Mouse (Mus musculus): Measurements from ENCODE around the gene Ddah2. TPM values are rescaled to one million over a fixed set of nuclear protein-coding genes. Genes with fewer than 3 reads are reported as not detected.

The Ddah2 gene
- polyA plus RNA-seq, 1 experiment from 2014 or later: 484 TPM

DNA sequence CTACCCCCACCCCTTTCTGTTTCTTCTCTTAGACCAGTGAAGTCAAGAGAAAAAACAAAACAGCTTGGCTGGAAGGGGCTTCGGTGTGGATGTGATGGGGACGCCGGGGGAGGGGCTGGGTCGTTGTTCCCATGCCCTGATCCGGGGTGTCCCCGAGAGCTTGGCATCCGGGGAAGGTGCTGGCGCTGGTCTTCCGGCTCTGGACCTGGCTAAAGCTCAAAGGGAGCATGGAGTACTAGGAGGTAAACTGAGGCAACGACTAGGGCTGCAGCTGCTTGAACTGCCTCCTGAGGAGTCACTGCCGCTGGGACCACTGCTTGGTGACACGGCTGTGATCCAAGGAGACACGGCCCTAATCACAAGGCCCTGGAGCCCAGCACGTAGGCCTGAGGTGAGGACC, 1.2 kb downstream of the Ddah2 start:
- Histone ChIP-seq H3K4me2 (ENCODE audit: low read length) (peak overlapping the region; percentile 94), H3K9me3 (ENCODE audit: control insufficient read depth, low read length) (no peaks in the 10 kb centered on the region), H3K36me3 (ENCODE audit: control insufficient read depth, insufficient read depth) (peaks cover 3% of the 10 kb centered on the region; the same call in 1 of the 2 replicates), H3K27ac (ENCODE audit: low read length) (no peak overlapping the region; the same call in 1 of the 2 replicates), H3K27me3 (replicated peaks; ENCODE audit: control insufficient read depth, insufficient read depth, low read length) (peaks cover 11% of the 10 kb centered on the region), H3K4me3 (replicated peaks; ENCODE audit: low read length) (peak overlapping the region; percentile 77), H3K4me1 (replicated peaks; ENCODE audit: control insufficient read depth, insufficient read depth, low read length) (peaks cover 27% of the 10 kb centered on the region), H3K9ac (replicated peaks; ENCODE audit: low read depth, low read length) (peak overlapping the region; percentile 66)
- WGBS: 20% methylated on average over 14 of the region's 14 CpGs
- ATAC-seq: no peak

DNA sequence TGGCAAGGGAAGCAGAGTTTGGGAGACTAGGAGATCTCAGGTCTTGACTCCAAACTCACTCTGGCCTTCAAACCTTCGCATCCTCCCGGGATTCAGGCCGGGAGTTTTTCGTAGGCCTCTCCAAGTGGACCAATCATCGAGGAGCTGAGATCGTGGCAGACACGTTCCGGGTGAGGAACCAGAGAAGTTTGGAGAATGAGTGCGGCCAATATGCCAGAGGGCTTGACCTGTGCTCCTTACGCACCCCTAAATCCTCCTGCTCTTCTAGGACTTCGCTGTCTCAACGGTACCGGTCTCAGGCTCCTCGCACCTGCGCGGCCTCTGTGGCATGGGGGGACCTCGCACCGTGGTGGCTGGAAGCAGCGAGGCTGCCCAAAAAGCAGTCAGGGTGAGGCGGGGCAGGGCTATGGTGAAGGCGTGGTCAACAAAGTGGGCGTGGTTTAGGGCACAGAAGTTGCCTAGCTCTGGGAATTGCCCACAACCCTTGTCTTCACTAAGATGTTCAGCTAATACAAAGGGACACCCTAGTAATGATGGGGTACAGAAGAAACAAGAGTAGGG, 2.0 kb downstream of the Ddah2 start:
- WGBS: 56% methylated on average over 22 of the region's 22 CpGs
- Histone ChIP-seq H3K9ac (replicated peaks; ENCODE audit: low read depth, low read length) (no peak overlapping the region), H3K9me3 (ENCODE audit: control insufficient read depth, low read length) (no peaks in the 10 kb centered on the region), H3K27me3 (replicated peaks; ENCODE audit: control insufficient read depth, insufficient read depth, low read length) (peaks cover 15% of the 10 kb centered on the region), H3K36me3 (ENCODE audit: control insufficient read depth, insufficient read depth) (peaks cover 3% of the 10 kb centered on the region; the same call in 1 of the 2 replicates), H3K27ac (ENCODE audit: low read length) (no peak overlapping the region), H3K4me1 (replicated peaks; ENCODE audit: control insufficient read depth, insufficient read depth, low read length) (peaks cover 34% of the 10 kb centered on the region), H3K4me3 (replicated peaks; ENCODE audit: low read length) (peak overlapping the region; percentile 77), H3K4me2 (ENCODE audit: low read length) (peak overlapping the region; percentile 94)
- no peak for ATAC-seq

DNA sequence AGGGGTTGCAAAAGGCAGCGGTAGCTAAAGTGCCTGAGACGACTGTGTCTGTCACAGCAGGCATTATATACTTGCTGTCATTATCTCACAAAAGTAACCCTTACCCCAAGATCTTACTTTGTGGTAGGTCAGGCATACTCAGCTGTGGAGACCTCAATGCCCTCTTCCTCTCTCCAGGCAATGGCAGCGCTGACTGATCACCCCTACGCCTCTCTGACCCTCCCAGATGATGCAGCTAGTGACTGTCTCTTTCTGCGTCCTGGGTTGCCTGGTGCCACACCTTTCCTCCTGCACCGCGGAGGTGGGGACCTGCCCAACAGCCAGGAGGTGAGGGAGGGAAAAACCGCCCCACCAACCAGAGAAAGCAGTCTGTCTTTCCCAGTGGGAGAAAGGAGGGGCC, 2.5 kb downstream of the Ddah2 start:
- no peak overlapping the region for H3K4me3 ChIP-seq (replicated peaks; ENCODE audit: low read length)
- 83% methylated on average over 8 of the region's 8 CpGs for WGBS
- H3K36me3 ChIP-seq (ENCODE audit: control insufficient read depth, insufficient read depth): peaks cover 3% of the 10 kb centered on the region; the same call in 1 of the 2 replicates
- H3K9me3 ChIP-seq (ENCODE audit: control insufficient read depth, low read length): no peaks in the 10 kb centered on the region
- H3K27ac ChIP-seq (ENCODE audit: low read length): no peak overlapping the region
- peaks cover 34% of the 10 kb centered on the region for H3K4me1 ChIP-seq (replicated peaks; ENCODE audit: control insufficient read depth, insufficient read depth, low read length)
- no peak overlapping the region; the same call in 1 of the 2 replicates for H3K4me2 ChIP-seq (ENCODE audit: low read length)
- peaks cover 19% of the 10 kb centered on the region for H3K27me3 ChIP-seq (replicated peaks; ENCODE audit: control insufficient read depth, insufficient read depth, low read length)
- no peak for ATAC-seq
- H3K9ac ChIP-seq (replicated peaks; ENCODE audit: low read depth, low read length): no peak overlapping the region

DNA sequence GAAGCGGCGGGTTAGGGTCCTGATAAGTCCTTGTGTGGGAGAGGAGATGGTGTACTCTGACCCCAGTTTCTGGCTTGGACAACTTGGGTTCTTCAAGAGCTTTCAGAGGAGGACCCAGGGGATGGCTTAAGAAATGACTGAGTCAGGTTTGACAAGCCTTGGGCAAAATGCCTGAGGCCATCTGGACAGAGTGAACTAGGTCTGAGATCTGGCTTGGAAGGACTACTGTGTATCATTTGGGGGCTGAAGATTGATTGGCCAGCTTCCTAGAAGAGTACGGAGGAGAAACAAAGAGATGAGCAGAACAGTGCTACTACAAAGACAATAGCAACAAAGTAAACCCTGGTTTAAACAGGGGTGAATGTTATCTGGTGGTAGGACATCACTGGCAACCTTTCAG, 4.6 kb downstream of the Ddah2 start:
- H3K36me3 ChIP-seq (ENCODE audit: control insufficient read depth, insufficient read depth): peaks cover 3% of the 10 kb centered on the region; the same call in 1 of the 2 replicates
- H3K27ac ChIP-seq (ENCODE audit: low read length): no peak overlapping the region
- H3K4me1 ChIP-seq (replicated peaks; ENCODE audit: control insufficient read depth, insufficient read depth, low read length): peaks cover 32% of the 10 kb centered on the region
- H3K4me3 ChIP-seq (replicated peaks; ENCODE audit: low read length): no peak overlapping the region
- WGBS: 81% methylated on average over 3 of the region's 3 CpGs
- H3K9me3 ChIP-seq (ENCODE audit: control insufficient read depth, low read length): no peaks in the 10 kb centered on the region
- no peak overlapping the region for H3K4me2 ChIP-seq (ENCODE audit: low read length)
- H3K9ac ChIP-seq (replicated peaks; ENCODE audit: low read depth, low read length): no peak overlapping the region
- peaks cover 19% of the 10 kb centered on the region for H3K27me3 ChIP-seq (replicated peaks; ENCODE audit: control insufficient read depth, insufficient read depth, low read length)
- ATAC-seq: no peak

DNA sequence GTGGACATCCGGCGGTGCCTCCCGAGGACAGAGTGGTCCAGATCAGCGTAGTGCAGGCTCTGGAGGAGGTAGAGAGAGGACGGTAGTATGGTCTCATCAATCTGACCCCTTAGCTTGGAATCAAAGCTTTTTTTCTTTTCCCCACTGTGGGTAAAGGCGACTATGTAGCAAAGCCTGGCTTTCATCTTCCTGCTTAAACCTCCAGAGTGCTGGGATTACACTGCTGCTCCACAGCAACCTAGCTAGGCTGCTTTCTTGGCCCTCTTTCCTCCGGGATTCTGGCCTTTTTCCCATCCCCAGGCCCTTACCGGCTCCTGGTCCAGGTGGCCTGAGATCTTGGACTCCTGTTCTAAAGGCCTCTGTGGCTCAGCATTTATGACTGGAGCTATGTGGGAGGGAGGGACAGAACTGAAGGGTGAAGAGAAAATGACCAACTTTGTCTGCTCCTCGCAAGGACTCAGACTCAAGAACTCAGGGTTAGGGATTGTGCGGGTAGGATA, 5.6 kb downstream of the Ddah2 start:
- Histone ChIP-seq H3K4me3 (replicated peaks; ENCODE audit: low read length) (no peak overlapping the region), H3K4me2 (ENCODE audit: low read length) (no peak overlapping the region), H3K9ac (replicated peaks; ENCODE audit: low read depth, low read length) (no peak overlapping the region), H3K27me3 (replicated peaks; ENCODE audit: control insufficient read depth, insufficient read depth, low read length) (peaks cover 19% of the 10 kb centered on the region), H3K4me1 (replicated peaks; ENCODE audit: control insufficient read depth, insufficient read depth, low read length) (peaks cover 31% of the 10 kb centered on the region), H3K27ac (ENCODE audit: low read length) (no peak overlapping the region), H3K36me3 (ENCODE audit: control insufficient read depth, insufficient read depth) (peaks cover 3% of the 10 kb centered on the region; the same call in 1 of the 2 replicates), H3K9me3 (ENCODE audit: control insufficient read depth, low read length) (no peaks in the 10 kb centered on the region)
- 37% methylated on average over 10 of the region's 10 CpGs for WGBS
- ATAC-seq: no peak

DNA sequence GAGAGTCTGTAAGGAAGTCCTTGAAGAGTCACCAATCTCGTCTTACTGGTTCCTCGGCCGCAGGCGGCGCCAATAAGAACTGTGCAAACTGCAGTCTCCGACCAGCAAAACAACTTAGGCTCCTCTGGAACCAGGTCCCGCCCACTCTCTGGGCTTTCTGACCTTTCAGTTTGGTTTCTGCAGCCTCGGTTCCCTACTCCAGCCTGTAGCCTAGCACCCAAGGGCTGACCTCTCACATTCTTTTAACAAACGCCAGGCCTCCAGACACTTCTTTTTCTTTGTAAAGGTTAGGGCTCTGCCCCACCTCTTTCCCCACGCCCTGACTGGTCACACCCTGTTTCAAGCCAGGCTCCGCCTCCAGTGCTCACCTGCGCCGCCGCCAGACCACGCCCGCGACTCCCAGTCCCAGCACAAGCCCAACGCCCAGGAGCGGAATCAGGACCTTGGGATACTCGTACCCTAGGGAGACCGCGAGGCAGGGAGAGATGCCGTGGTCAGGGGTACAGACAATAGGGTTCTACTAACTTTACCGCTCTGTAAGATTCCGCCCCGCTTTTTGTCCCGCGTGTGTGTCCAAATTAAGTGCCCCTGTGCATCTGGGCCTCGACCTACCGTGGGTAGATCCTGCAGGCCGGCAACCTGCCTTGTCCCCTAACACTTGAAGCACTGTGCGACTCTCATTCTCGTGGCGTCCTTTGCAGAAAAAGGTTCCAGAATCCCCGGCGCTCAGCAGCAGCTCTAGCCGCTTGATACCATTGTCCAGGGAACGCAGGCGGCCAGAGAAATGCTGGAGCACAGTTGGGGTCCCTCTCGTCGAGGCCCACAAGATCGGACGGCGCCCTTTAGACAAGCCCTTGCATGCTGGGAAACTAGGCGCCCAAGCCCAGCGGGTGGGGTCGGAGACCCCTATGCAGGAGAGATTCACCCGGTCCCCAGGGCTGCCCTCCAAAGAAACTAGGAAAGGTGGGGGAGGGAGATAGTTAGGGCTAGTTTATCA, 6.4 kb downstream of the Ddah2 start, which contains the start of gene Ly6g6c:
Gene Ly6g6c (plus strand): TSS at position 438 of the 997 bp plus-strand sequence.
- no peak within 1 kb of the TSS for H3K27ac ChIP-seq (ENCODE audit: low read length)
- H3K4me1 ChIP-seq (replicated peaks; ENCODE audit: control insufficient read depth, insufficient read depth, low read length): peaks cover 26% of the 10 kb centered on the region
- no peak for ATAC-seq
- H3K4me2 ChIP-seq (ENCODE audit: low read length): peak within 1 kb of the TSS; percentile 37
- peak within 1 kb of the TSS; percentile 20 for H3K4me3 ChIP-seq (replicated peaks; ENCODE audit: low read length)
- peaks cover 3% of the 10 kb centered on the region; the same call in 1 of the 2 replicates for H3K36me3 ChIP-seq (ENCODE audit: control insufficient read depth, insufficient read depth)
- 0 out of 2 replicates have a peak within 1 kb of the TSS, but pooled peaks have one; percentile 14 for H3K9ac ChIP-seq (replicated peaks; ENCODE audit: low read depth, low read length)
- no peaks in the 10 kb centered on the region for H3K9me3 ChIP-seq (ENCODE audit: control insufficient read depth, low read length)
- 2% methylated on average over 48 of the region's 48 CpGs for WGBS
- H3K27me3 ChIP-seq (replicated peaks; ENCODE audit: control insufficient read depth, insufficient read depth, low read length): peaks cover 19% of the 10 kb centered on the region

DNA sequence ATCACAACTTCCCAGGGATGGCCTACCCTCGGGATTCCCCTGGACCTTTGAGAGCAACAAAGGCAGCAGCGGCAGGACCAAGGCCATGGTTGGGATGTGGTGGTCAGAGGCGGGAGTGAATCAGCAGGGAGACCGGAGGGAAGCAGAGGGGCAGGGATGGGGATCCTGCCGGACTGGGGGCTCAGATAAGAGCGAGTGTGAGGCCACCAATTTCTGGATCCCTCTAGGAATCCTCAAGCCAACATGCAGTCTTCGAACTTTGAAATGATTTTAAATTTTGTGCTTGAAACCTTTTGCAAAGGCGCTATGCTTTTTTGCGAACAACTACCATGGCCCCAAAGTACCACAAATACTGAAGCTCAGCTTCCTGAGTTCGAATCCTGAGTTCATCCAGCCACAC, 7.2 kb downstream of the Ddah2 start, which contains the start of gene Mpig6b:
Gene Mpig6b (minus strand): TSS at position 101 of the 400 bp plus-strand sequence.
- Histone ChIP-seq H3K9ac (replicated peaks; ENCODE audit: low read depth, low read length) (0 out of 2 replicates have a peak within 1 kb of the TSS, but pooled peaks have one; percentile 14), H3K27me3 (replicated peaks; ENCODE audit: control insufficient read depth, insufficient read depth, low read length) (peaks cover 19% of the 10 kb centered on the region), H3K4me3 (replicated peaks; ENCODE audit: low read length) (peak within 1 kb of the TSS; percentile 20), H3K36me3 (ENCODE audit: control insufficient read depth, insufficient read depth) (peaks cover 1% of the 10 kb centered on the region; the same call in 1 of the 2 replicates), H3K27ac (ENCODE audit: low read length) (no peak within 1 kb of the TSS), H3K9me3 (ENCODE audit: control insufficient read depth, low read length) (no peaks in the 10 kb centered on the region), H3K4me2 (ENCODE audit: low read length) (peak within 1 kb of the TSS; percentile 37), H3K4me1 (replicated peaks; ENCODE audit: control insufficient read depth, insufficient read depth, low read length) (peaks cover 18% of the 10 kb centered on the region)
- 50% methylated on average over 9 of the region's 10 CpGs for WGBS
- ATAC-seq: no peak

DNA sequence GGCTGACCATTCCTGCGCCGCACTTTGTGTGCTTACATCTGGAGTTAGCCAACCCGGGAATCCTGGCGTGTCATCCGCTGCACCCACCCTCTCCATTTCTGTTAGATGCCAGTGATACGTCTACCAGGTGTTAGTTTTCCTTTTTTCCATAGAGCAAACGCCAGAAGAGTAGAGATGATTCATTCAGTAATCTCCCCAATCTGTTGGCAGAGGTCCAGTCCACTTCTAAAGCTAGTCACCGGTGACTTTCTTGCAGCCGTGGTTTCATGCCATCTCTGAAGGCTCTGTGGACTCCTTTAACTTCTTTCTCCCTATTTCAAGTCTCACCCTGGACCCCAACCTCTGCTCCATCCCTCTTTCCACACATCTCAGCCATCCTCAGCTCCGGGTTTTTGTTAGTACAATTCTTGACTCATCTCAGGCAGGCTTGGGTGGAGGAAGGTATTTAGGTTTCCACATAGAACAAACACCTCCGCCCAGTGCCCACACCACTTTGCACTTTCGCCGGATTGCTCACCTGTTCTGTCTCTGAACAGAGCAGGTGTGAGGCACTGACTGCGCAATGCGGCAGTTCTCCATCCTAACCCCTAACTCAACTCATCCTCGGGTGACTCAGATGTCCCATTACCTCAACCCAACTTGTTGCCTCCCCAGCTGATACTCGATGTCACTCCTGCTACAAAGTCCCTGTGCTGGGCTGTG, 9.5 kb downstream of the Ddah2 start:
- Histone ChIP-seq H3K4me2 (ENCODE audit: low read length) (no peak overlapping the region), H3K9ac (replicated peaks; ENCODE audit: low read depth, low read length) (no peak overlapping the region), H3K27me3 (replicated peaks; ENCODE audit: control insufficient read depth, insufficient read depth, low read length) (peaks cover 19% of the 10 kb centered on the region), H3K9me3 (ENCODE audit: control insufficient read depth, low read length) (no peaks in the 10 kb centered on the region), H3K4me1 (replicated peaks; ENCODE audit: control insufficient read depth, insufficient read depth, low read length) (peaks cover 13% of the 10 kb centered on the region), H3K36me3 (ENCODE audit: control insufficient read depth, insufficient read depth) (no peaks in the 10 kb centered on the region), H3K27ac (ENCODE audit: low read length) (no peak overlapping the region), H3K4me3 (replicated peaks; ENCODE audit: low read length) (no peak overlapping the region)
- 88% methylated on average over 17 of the region's 17 CpGs for WGBS
- no peak for ATAC-seq
